Mouse (Mus musculus) MN1 (cell line): ENCODE data around the gene Lrrc27.
A peak's percentile ranks its signal among the peaks of the same experiment; 100 is the strongest.

Experiments
- DNase-seq: peaks from one replicate; pipeline ENCODE4 v3.0.0-alpha.2; 2016; ENCODE audit warnings: low spot score

The Lrrc27 gene

DNA sequence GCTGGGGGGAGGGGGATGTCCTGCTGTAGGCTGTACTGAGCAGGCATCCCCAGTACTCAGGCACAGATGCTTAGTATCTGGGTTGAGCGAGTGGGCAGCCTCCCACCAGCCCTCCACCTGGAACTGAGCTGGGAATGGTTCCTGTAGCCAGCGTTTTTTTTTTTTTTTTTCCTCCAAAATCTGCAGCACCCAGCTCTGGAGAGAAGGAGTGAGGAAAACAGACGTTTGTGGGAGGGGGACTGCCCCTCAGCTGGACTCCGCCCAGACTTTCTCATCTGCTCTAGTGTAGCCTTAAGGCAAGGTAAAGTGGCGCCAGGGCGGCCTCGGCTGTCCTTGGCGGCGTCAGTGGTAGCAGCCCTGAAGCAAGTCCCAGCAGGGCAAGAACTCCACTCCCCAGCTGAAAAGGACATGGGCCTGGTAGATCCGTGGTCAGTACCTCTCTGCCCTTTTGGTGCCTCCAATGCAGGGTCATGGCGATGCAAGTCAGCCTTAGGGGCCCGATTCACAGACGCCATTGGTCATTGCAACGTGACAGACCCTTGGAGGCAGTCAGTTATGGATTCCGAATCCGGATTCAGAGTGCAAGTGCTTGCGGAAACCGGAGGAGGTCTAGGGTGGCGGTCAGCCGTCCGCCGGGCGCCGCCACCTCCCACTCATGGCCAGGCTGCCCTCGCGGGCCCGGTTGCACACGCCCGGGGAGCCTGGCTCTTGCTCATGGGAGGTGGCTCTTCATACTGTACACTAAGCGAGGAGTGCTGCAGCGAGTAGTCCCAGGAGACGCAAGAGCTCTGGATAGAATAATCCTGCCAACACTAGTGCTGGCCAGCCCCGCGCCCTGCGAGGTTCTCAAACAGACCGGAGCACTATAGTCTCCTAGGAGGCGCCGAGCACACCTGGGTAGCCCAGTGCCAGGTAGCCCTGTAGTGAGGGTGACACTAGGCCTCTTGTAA lies 34.4 kb downstream of the Lrrc27 start:
- peak; percentile 87 for DNase-seq

DNA sequence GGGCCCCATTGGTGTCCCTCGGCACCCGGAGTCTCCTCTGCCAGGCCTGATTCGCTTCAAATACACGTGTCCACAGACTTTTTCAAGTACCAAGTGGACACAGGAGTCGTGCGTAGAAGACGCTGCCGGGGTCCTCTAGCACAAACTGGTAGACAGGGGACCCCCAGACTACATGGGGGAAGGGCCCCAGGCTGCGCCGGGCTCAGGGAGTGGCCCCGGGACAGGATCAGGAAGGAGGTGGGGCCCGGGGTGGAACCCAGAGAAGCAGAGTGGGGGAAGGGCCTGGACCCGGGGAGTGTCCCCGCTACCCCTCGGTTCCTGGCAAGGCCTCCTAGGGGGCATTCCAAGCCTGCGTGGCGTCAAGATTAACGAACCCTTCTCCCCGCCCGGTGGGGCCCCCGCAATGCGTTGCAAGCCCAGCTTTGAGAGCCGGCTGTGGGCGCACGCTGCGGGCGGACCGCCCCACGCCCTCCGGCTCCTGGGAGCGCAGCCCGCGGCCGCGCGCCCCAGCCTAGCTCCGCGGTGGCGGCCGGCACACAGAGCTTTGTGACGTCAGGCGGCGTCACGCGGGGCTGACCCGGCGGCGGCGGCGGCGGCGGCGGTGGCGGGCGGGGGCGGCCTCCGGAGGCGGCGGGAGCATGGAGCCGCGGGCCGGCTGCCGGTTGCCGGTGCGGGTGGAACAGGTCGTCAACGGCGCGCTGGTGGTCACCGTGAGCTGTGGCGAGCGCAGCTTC lies 35.3 kb downstream of the Lrrc27 start, which contains the start of gene Pwwp2b:
Gene Pwwp2b (plus strand): TSS at position 602 of the 734 bp plus-strand sequence.
- peak; percentile 82 for DNase-seq

DNA sequence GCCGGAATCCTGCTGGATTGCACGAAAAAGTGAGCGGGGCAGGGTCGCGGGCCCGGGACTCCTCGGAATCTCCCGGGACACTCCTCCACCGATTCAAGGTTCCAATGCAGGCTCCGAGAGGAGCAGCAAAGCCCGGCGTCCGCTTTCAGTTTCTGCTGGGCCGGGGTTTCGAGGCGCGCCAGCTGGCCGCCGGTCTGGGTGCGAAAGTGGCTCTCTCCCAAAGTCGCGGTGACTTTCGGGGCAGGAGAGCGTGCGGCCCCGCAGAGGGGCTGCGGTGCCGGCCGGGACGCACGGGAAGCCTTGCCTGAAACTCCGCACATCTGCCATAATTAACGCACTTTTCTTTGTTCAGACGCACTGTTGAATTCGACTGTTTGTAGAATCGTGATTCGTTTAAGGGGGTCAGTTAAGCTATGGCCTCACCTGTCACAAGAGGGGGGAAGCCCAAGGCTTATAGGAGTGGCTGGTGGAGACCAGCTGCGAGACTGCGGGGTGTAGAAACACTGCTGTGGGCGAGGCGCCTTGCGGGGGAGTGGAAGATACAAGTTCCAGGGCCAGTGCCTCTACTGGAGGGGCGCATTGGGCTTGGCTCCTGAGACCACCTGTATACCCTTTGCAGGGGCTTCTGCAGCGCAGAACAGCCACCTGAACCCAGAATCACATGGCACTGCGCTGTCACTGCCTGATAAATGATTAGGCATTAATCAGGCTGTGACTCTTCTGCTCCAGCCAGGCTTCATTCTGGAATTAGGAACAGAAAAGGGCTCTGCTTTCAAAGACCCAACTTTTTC lies 36.0 kb downstream of the Lrrc27 start:
- peak; percentile 35 for DNase-seq

DNA sequence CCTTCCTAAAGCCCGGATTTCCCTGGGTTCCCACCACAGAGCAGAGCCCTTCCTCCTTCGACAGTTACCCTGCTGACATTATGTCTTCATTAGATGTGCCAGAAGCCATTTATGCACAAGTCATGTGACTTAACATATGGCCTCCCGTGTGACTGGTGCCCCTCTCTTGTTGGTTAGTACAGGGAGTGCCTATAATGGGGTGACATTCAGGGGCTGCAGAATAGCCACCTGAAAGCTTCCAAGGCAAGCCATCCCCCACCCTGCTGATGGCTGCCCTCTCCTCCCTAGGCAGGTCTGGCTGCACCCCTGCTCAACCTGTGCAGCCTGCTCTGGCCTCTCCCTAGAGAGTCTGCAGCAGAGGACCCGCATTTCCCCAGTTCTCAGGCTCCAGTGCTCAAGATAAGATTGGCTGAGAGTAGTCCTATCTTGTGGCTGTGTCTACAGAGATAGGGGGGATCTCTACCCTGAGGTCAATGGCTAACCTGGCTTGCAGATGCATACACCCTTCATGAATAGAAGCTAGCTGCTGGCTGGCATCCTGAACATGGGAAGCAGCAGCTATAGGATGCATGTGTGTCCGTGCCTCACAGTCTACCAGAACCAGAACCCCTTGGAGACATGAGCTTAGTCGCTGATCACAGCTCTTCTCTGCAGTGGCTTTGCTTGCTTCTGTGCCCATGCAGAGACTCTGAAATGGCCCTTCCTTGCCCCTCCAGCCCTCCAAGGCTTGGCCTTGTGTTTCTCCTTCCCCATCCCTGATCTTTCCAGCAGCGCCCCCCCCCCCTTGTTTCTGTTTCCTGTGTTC lies 36.8 kb downstream of the Lrrc27 start:
- peak; percentile 44 for DNase-seq

DNA sequence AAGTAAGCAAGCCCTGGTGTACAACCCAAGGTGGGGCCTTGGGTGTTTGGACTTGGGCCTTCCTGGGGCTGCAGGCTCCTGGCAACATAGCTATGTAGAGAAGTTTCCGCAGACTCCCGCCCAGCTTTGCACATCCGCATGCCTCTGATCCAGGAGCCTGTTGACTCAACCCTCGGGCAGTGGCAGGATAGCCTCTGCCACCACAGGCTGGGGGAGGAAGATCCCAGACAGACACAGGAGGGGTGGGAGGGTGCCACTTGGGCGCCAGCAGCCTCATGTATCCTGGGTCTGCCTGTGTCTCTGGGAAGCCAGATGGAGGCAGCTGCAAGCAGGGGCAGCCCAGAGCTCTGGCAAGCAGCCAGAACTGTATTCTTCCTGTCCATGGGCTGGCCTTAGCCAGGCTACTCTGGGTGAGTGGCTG lies 39.1 kb downstream of the Lrrc27 start:
- peak; percentile 92 for DNase-seq

DNA sequence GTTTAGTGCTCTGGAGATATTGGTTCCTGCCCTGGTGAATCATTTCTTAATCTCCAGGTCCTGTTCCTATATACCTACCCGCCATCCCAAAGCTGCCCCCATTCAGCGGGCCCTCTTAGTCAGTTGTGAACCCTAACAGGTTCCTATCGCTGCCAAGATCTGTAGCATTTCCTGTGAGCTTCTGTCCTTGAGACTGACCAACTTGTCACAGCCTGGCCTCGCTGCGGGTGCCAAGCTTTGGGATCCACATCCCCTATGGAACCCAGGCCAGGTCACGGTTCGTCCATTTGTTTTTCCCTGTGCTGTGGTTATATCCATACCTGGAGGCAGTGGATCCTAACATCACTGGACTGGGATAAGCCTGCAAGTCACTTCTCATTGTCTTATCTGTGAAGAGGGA lies 39.8 kb downstream of the Lrrc27 start:
- DNase-seq, result no peak

DNA sequence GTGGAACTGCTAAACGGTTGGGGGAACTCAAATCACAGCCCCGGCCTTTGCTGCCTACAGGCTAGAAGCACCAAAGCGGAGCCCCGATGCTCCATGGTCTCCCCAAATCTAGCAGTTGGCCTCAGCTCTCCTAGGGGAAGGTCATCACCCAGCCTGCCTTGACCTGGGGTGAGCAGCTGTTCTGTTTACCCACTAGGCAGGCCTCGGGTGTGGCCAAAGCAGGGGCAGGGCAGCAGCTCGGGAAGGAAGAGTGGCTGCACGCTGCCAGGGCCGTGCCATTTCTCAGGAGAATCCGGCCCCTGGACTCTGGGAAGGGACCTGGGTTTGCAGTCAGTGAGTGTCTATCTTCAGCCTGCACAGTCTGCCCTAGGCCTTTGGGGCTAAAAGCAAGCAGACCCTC lies 40.2 kb downstream of the Lrrc27 start:
- no peak for DNase-seq

DNA sequence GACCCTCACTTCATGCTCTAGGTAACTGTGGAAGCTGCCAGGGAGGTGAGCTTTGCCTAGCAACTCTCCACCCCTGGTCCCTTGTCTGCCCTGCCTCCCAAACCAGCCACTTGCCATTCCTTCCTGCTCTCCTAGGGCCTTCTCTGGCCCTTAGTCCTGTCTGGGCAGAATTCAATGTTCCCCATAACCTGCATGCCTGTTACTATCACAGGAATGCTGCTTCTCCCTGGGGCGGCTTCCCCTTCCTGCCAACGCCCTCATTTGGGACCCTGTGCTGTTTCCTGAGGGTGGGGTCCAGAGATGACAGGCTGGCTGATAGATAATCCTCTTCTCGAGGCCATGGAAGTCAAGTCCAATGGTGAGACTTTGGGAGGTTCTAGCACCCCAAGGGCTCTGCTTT lies 40.7 kb downstream of the Lrrc27 start:
- DNase-seq, result no peak

DNA sequence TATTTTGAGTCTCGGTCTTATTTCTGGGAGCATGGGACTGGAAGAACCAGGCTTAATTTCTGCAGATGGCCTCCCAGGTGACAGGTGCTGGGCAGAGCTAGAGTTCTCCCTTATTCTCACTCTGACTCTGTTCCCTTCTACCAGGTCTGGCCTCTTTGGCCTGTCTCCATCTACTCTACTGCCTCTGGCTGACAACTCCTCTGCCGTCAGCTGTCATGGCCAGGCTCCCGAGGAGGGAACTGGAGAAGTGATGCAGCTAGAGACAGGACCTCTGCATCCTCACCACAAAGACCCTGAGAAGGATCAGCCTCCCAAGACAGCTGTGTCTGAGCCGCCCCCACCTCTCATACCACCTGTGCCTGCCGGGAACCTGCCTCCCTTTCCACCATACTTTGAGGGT lies 41.8 kb downstream of the Lrrc27 start:
- DNase-seq, result no peak

DNA sequence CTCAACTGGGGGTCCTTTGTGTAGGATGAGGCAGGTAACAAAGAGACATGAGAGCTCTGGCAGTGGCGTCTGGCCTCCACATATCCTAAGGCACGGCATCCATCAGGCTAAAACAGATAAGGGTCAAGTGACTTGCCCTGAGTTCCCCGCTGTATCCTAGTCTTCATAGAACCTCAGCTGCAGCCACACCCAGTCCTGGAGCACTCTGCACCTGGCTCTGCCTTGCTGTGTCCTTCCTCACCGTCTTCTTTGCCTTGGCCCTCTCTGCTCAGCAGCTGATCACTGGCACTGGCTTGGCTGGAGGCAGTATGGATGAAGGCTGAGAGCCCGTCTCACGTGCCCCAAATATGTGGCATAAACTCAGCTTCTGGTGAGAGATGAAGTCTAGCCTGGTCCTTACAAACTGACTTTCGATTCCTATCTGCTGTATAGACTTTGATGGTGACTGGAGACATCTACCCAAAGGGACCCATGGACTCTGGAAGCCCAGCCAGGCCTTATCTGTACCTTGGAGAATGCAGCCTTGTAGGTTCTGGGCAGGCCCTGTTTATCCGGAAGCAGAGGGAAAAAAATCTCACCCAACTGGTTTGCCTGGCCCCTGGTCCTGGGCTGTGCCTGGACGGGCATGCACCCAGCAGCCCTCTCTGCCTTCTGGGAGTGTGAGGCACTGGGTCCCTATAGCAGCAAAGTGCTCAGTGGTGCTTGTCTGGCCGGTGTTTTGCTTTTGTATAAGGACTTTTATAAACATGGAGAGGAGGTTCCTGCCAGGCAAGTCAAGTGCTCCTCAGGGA lies 45.2 kb downstream of the Lrrc27 start:
- no peak for DNase-seq

DNA sequence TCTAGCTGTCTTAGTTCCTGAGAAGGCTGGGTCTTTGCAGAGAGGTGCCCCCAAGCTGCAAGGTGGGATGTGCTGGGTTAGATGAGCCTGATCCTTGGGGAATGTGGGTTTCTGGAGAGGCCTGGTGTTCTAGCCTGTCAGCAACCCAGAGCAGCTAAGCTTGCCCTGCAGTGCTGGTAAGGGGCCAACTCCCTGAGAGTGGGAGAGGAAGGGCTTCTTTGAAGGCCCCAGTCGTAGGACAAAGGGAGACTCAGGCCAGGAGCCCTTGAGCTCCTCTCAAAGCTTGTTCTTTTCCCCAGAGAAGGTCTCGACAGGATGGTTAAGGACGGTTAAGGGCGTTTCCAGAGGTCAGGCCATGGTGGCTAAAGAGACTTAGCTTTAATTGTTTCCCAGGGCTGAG lies 51.5 kb downstream of the Lrrc27 start:
- DNase-seq, result peak; percentile 34

DNA sequence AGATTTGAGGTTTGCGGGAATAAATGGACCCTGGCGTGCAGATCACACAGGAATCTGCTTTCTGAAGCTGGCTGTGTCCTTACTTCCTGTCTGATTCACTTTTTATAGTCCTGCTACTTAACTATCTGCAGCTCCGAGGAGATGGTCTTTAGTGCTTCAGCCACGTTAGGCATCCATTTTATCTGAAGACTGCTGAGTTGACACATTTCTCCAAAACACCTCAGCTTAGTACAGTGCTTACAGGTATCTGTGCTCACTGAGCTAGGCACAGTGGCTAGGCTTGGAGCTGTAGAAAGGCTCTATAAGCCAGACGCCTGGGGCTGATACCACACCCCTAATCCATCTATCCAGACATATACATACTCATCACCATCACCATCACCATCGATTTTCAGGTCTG lies 52.8 kb downstream of the Lrrc27 start:
- DNase-seq, result no peak

DNA sequence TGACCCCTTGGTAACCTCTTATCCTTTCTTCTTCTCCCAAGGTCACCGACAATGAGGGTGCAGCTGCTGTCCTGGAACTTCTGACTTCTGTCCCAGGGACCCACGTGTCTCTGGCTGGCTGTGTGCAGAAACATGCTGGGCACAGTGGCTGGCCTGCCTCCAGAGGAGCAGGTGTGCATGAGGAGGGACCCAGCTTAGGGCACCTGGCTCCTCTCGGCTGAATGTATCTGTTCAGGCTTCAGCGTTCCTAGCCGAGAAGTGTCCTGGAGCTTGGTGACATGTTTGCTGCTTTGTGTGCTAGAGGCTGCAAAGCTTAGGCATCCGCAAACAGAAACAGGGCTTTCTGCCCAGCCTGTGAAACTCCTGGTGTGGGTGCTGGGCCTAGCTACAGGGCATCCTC lies 53.6 kb downstream of the Lrrc27 start:
- no peak for DNase-seq

DNA sequence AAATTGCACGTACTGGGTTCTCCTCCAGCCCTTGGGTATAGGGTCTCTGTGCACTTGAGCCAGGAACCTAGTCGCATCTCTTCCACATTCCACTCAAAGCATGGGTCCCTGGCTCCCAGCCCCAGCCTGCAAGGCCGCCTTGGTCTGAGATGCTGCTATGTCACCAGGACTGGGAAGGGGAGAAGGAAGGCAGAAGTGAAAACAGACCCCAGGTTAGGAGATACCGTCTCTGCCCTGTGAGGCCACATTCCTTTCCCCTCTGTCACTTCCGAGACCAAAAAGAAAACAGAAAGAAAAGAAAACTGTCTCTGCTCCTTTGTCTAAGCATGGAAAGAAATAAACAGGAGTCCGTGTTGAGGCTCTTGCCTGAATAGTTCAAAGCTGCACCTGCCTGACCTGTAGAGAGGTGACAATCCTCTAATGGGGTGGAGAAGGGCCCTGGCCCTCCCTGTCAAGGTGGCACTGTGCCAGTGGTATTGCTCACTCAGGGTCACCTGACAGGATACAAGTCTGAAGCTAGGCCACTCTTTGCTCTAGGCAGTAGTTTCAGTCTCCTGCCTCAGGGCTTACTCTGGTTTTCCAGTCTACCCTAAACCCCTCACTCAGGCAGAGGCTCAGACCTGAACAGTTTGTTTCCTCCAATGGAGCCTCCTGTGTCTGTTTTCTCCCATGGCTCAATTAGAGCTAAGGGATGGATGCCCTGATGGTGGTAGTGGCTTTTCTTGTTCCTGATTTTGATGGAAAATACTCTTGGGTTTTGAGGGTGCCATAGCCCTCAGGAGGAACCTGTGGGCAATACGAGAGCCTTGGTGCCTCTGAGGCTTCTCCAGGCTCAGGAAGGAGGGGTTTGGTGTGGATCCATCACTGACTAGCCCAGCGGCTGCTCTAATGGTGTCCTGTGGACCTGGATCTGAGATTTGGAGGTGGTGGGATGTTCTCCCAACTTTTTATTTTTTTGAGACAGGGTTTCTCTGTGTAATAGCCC lies 54.4 kb downstream of the Lrrc27 start:
- no peak for DNase-seq

DNA sequence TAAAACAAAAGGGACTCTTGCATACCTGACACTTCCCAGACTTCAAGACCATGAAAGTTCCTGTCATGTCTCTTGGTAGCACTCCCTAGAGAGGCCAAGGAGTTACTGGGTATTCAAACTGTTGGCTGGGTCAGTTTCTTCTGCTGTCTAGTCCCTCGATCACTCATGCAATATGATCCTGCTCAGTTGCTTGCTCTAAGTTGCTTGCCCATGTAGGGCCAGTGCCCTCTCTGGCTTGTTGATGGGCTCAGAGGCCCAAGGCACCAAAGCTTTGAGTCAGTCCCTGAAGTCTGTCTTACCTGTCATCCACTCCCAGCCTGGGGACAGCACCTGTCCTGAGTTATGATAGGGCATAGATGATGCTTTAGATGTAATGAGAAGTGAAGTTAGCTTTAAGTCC lies 58.0 kb downstream of the Lrrc27 start:
- no peak for DNase-seq

DNA sequence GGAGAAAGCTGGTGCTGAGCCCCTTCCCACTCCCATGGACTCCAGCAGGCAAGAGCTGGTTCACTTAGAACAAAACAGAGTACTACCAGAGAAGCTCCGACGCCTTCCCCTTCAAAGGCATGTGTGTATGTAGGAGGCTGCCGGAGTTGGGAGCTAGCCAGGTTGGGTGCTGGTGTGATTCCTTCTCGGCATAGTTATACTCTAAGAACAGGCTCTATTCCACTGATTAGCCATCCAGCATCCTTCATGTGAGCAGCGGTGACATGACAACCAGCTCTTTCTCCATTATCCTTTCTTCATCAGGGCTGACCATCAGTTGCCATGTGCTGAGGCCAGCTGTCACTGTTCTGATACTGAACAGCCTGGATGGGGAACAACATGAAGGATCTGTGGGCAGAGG lies 59.1 kb downstream of the Lrrc27 start:
- DNase-seq, result no peak

DNA sequence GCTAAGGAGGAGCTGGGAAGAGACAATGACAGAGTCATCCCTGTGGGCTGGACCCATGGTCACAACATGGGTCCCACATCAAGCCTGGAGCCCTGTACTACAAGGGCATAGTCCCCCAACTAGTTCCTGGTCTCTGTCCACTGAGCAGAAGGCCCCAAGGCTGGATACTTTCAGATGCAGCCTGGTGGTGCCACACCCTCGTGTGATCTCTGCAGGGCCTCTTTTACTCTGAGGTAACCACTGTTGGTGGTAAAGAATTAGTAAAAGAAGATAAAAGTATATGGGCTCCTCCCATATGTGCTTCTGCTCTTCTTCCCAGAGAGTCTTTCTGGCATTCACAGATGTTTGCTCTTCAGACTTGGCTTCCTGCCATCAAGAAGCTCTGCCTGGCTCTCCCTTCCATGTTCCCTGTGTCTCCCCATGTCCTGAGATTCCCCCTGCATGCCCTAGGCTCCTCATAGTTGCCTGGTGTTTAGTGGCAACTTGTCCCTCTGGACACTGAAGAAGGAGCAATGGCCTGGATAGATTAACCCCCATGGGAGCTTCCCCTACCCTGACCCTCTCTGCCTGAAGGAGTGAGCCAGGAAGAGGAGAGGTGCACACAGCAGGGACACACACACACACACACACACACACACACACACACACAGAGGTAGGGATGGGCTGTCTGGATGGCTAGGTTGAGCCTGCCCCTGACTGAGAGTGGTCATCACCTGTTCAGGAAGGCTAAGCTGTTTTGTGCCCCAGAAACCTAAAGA lies 60.0 kb downstream of the Lrrc27 start:
- DNase-seq, result peak; percentile 88

DNA sequence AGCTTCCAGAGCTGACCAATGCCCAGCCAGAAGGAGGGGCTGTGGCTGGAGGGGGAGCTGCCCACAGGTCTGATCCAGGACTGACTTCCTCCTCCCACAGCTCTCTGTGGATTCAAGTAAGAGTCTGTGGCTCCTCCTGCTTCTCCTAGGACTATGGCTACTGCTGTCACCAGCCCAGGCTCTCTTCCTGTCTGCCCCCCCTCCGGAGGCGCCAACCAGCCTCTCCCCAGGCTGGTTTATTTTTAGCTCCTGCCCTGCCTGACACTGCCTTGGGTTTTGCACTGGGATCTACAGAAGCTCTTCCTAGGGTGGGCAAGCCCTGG lies 60.6 kb downstream of the Lrrc27 start:
- peak; percentile 77 for DNase-seq

DNA sequence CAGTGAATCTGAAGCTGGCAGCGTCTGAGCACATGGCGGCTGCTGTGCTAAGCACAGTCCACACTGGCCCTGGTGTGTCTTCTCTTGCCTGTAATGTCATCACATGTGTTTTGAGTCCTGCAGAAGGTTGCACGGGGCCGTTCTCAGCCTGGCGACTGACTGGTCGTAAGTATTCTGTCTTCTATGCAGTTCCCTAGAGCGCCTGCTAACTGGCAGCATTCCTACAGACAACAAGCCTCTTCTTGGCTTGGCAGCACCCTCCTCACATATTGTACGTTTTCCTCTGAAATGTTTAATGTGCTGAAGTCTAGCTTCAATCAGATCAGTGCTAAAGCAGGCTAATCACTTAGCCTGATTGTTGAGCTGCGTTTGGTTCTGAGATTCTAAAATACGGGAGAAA lies 62.8 kb downstream of the Lrrc27 start:
- no peak for DNase-seq
